Mouse (Mus musculus): Measurements from ENCODE around the gene Lancl1. TPM values are rescaled to one million over a fixed set of nuclear protein-coding genes. Genes with fewer than 3 reads are reported as not detected.

The Lancl1 gene
- polyA plus RNA-seq (2015; fragmentation: Nextera tagmentation; extraction: Ambion mirVana): 25.7 and 25.8 TPM in 2 replicates

- Histone ChIP-seq H3K4me2 (peak within 1 kb of the TSS; percentile 71), H3K4me3 (replicated peaks) (peak within 1 kb of the TSS; percentile 83), H3K9ac (peak within 1 kb of the TSS; percentile 84), H3K9me3 (replicated peaks) (no peaks in the 10 kb centered on the region), H3K27me3 (no peaks in the 10 kb centered on the region), H3K27ac (peak within 1 kb of the TSS; percentile 53; the same call in 1 of the 2 replicates), H3K36me3 (peaks cover 8% of the 10 kb centered on the region; the same call in 1 of the 2 replicates), H3K4me1 (replicated peaks) (peaks cover 23% of the 10 kb centered on the region)
- peak; percentile 79 for DNase-seq
- peak; percentile 96 for ATAC-seq (ENCODE audit: low read depth)
- WGBS (ENCODE audit: insufficient replicate concordance): under 1% methylated on average over 41 of the region's 47 CpGs
Measured at GRCm38 (mm10) chr1:67038246-67038987, at the start of gene Lancl1. Gene Lancl1 (minus strand): TSS chr1:67038872.

GRCm38 (mm10) chr1:67079146-67079545 is 40.5 kb upstream of the Lancl1 start:
- Histone ChIP-seq H3K4me3 (replicated peaks) (no peak overlapping the region), H3K27ac (no peak overlapping the region), H3K4me1 (replicated peaks) (no peaks in the 10 kb centered on the region), H3K4me2 (no peak overlapping the region), H3K27me3 (no peaks in the 10 kb centered on the region), H3K9me3 (replicated peaks) (no peaks in the 10 kb centered on the region), H3K9ac (no peak overlapping the region), H3K36me3 (no peaks in the 10 kb centered on the region)
- DNase-seq (no peak), ATAC-seq (ENCODE audit: low read depth) (no peak)
- WGBS (ENCODE audit: insufficient replicate concordance): 58% methylated on average over 7 of the region's 7 CpGs

- no peak for ATAC-seq (ENCODE audit: low read depth)
- DNase-seq: no peak
- H3K36me3 ChIP-seq: no peaks in the 10 kb centered on the region
- H3K9me3 ChIP-seq (replicated peaks): no peaks in the 10 kb centered on the region
- 59% methylated on average over 2 of the region's 2 CpGs for WGBS (ENCODE audit: insufficient replicate concordance)
- H3K9ac ChIP-seq: no peak overlapping the region
- no peak overlapping the region for H3K4me2 ChIP-seq
- H3K4me3 ChIP-seq (replicated peaks): no peak overlapping the region
- no peak overlapping the region for H3K27ac ChIP-seq
- H3K27me3 ChIP-seq: no peaks in the 10 kb centered on the region
- no peaks in the 10 kb centered on the region for H3K4me1 ChIP-seq (replicated peaks)
Measured at GRCm38 (mm10) chr1:67078666-67079065, 40.0 kb upstream of the Lancl1 start.

GRCm38 (mm10) chr1:67077739-67078138 is 39.1 kb upstream of the Lancl1 start:
- H3K4me3 ChIP-seq (replicated peaks): no peak overlapping the region
- WGBS (ENCODE audit: insufficient replicate concordance): 51% methylated on average over 2 of the region's 2 CpGs
- no peak overlapping the region for H3K4me2 ChIP-seq
- no peaks in the 10 kb centered on the region for H3K36me3 ChIP-seq
- DNase-seq (no peak), ATAC-seq (ENCODE audit: low read depth) (peak; percentile 55)
- H3K27ac ChIP-seq: no peak overlapping the region
- H3K9me3 ChIP-seq (replicated peaks): no peaks in the 10 kb centered on the region
- H3K4me1 ChIP-seq (replicated peaks): no peaks in the 10 kb centered on the region
- no peaks in the 10 kb centered on the region for H3K27me3 ChIP-seq
- no peak overlapping the region for H3K9ac ChIP-seq

- H3K27ac ChIP-seq: no peak overlapping the region
- H3K4me2 ChIP-seq: no peak overlapping the region
- no peak overlapping the region for H3K4me3 ChIP-seq (replicated peaks)
- WGBS (ENCODE audit: insufficient replicate concordance): 33% methylated on average over 1 of the region's 1 CpGs
- no peaks in the 10 kb centered on the region for H3K36me3 ChIP-seq
- H3K9me3 ChIP-seq (replicated peaks): no peaks in the 10 kb centered on the region
- DNase-seq (no peak), ATAC-seq (ENCODE audit: low read depth) (no peak)
- no peak overlapping the region for H3K9ac ChIP-seq
- H3K4me1 ChIP-seq (replicated peaks): no peaks in the 10 kb centered on the region
- no peaks in the 10 kb centered on the region for H3K27me3 ChIP-seq
Measured at GRCm38 (mm10) chr1:67067561-67067960, 28.9 kb upstream of the Lancl1 start.

GRCm38 (mm10) chr1:67065347-67066270 is 26.9 kb upstream of the Lancl1 start:
- 0 out of 2 replicates have a peak, but pooled peaks cover 2% of the 10 kb centered on the region for H3K27me3 ChIP-seq
- H3K27ac ChIP-seq: no peak overlapping the region
- WGBS (ENCODE audit: insufficient replicate concordance): 67% methylated on average over 9 of the region's 9 CpGs
- no peak for DNase-seq
- H3K9ac ChIP-seq: no peak overlapping the region
- H3K9me3 ChIP-seq (replicated peaks): no peaks in the 10 kb centered on the region
- no peaks in the 10 kb centered on the region for H3K36me3 ChIP-seq
- ATAC-seq (ENCODE audit: low read depth): no peak
- no peak overlapping the region for H3K4me3 ChIP-seq (replicated peaks)
- no peaks in the 10 kb centered on the region for H3K4me1 ChIP-seq (replicated peaks)
- no peak overlapping the region for H3K4me2 ChIP-seq

- Histone ChIP-seq H3K36me3 (no peaks in the 10 kb centered on the region), H3K9ac (no peak overlapping the region), H3K27me3 (0 out of 2 replicates have a peak, but pooled peaks cover 2% of the 10 kb centered on the region), H3K9me3 (replicated peaks) (no peaks in the 10 kb centered on the region), H3K4me2 (no peak overlapping the region), H3K27ac (no peak overlapping the region), H3K4me3 (replicated peaks) (no peak overlapping the region), H3K4me1 (replicated peaks) (no peaks in the 10 kb centered on the region)
- WGBS (ENCODE audit: insufficient replicate concordance): 11% methylated on average over 7 of the region's 7 CpGs
- DNase-seq (peak; percentile 6), ATAC-seq (ENCODE audit: low read depth) (no peak)
Measured at GRCm38 (mm10) chr1:67061456-67062085, 22.9 kb upstream of the Lancl1 start.

GRCm38 (mm10) chr1:67055816-67056215 is 17.1 kb upstream of the Lancl1 start:
- ATAC-seq (ENCODE audit: low read depth) (no peak), DNase-seq (no peak)
- H3K9me3 ChIP-seq (replicated peaks): no peaks in the 10 kb centered on the region
- H3K27ac ChIP-seq: no peak overlapping the region
- no peaks in the 10 kb centered on the region for H3K27me3 ChIP-seq
- no peak overlapping the region for H3K4me3 ChIP-seq (replicated peaks)
- no peaks in the 10 kb centered on the region for H3K4me1 ChIP-seq (replicated peaks)
- WGBS (ENCODE audit: insufficient replicate concordance): 69% methylated on average over 7 of the region's 7 CpGs
- H3K9ac ChIP-seq: no peak overlapping the region
- H3K36me3 ChIP-seq: no peaks in the 10 kb centered on the region
- H3K4me2 ChIP-seq: no peak overlapping the region

GRCm38 (mm10) chr1:67052721-67053120 is 14.0 kb upstream of the Lancl1 start:
- Histone ChIP-seq H3K27ac (no peak overlapping the region), H3K4me3 (replicated peaks) (no peak overlapping the region), H3K4me2 (no peak overlapping the region), H3K4me1 (replicated peaks) (no peaks in the 10 kb centered on the region), H3K9ac (no peak overlapping the region), H3K9me3 (replicated peaks) (no peaks in the 10 kb centered on the region), H3K36me3 (no peaks in the 10 kb centered on the region), H3K27me3 (no peaks in the 10 kb centered on the region)
- ATAC-seq (ENCODE audit: low read depth): no peak
- 46% methylated on average over 4 of the region's 4 CpGs for WGBS (ENCODE audit: insufficient replicate concordance)
- no peak for DNase-seq

GRCm38 (mm10) chr1:67049600-67049999 is 10.9 kb upstream of the Lancl1 start:
- H3K36me3 ChIP-seq: no peaks in the 10 kb centered on the region
- no peak for DNase-seq
- no peak overlapping the region for H3K27ac ChIP-seq
- WGBS (ENCODE audit: insufficient replicate concordance): 42% methylated on average over 1 of the region's 1 CpGs
- H3K4me1 ChIP-seq (replicated peaks): no peaks in the 10 kb centered on the region
- no peak overlapping the region for H3K9ac ChIP-seq
- no peak for ATAC-seq (ENCODE audit: low read depth)
- no peaks in the 10 kb centered on the region for H3K27me3 ChIP-seq
- no peak overlapping the region for H3K4me3 ChIP-seq (replicated peaks)
- no peak overlapping the region for H3K4me2 ChIP-seq
- no peaks in the 10 kb centered on the region for H3K9me3 ChIP-seq (replicated peaks)

- Histone ChIP-seq H3K9ac (no peak overlapping the region), H3K9me3 (replicated peaks) (no peaks in the 10 kb centered on the region), H3K4me3 (replicated peaks) (no peak overlapping the region), H3K4me1 (replicated peaks) (no peaks in the 10 kb centered on the region), H3K4me2 (no peak overlapping the region), H3K27me3 (no peaks in the 10 kb centered on the region), H3K27ac (no peak overlapping the region), H3K36me3 (no peaks in the 10 kb centered on the region)
- ATAC-seq (ENCODE audit: low read depth): no peak
- no peak for DNase-seq
- 53% methylated on average over 4 of the region's 4 CpGs for WGBS (ENCODE audit: insufficient replicate concordance)
Measured at GRCm38 (mm10) chr1:67048696-67049095, 10.0 kb upstream of the Lancl1 start.

Data from liver, embryonic 13.5 days (tissue).